Mouse (Mus musculus): ENCODE results near the gene Tor1aip2.

Tor1aip2 gene

DNA sequence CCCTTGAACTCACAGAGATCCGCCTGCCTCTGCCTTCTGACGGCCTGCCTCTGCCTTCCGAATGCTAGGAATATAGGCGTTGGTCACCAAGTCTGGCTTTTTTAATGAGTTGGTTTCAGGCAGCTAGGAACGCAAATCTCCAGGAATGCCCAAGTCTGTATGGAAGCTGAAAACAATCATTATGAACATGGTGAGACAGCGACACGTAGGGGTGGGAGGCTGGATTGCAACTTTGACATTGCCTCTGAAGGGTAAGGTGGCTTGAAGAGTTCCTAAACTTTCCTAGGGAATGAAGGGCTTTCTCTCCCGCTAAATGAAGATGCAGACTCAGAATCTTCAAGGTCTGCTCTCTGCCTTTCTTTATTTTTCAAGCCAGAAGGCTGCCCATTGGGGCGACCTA is 75.9 kb downstream of the Tor1aip2 start:
- DNase-seq (ENCODE audit: low spot score): no peak

DNA sequence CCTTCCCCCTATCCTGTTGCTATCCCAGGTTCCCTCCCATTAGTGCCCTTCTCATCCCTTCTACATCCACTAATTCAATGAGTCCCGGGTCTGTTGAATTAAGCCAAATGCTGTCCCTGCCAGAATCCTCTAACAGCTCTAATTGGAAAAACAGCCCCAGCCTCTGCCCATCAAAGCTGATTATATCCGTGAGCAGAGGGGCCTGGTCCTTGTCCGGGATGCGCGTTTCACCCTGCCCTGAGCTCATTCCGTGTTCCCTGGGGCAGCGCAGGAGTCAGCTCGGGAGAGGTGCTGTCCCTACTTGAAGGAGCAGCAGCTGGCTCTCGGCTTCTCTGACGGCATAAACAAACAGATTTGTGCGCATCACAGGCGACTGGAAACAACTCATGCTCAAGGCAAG is 76.5 kb downstream of the Tor1aip2 start:
- DNase-seq (ENCODE audit: low spot score): no peak

DNA sequence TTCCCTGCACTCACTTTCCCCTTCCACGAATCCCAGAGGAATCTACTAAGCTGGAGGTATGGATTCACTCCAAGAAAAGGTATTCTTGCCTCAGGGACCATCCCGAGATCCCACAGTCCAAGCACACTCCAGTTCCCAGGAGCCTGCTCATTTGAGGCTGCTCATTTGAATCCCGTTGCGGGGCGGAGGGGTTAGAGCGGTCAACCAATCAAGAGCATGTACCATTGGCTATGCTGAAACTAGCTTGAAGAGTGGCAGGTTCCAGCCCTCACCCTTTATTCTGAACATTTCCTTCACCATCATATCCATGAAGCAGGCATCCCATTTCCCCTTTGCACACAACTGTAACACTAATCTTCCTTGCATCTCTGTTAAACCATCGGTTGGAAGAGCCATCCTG is 76.9 kb downstream of the Tor1aip2 start:
- no peak for DNase-seq (ENCODE audit: low spot score)

DNA sequence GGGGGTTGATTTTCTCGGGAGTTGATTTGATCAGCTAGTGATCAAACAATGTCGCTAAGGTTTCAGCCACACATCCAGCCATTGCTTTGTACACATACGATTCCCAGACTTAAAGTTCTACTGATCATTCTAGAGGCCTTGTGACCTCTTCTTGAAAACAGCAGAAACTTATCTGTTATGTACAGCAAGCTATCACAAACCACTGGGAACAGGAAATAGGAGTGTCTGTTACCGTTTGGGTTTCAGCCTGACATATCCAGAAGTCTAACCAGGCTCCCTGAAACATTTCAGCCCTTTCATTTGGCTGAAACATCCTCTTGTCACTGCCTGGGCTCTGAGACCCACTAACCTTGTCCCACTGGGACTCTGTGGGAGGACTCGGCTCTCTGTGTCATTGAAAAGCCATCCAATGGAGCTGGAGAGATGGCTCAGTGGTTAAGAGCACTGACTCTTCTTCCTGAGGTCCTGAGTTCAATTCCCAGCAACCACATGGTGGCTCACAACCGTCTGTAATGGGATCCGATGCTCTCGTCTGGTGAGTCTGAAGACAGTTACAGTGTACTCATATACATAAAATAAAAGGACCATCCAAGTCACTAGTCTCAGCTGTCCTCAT is 78.8 kb downstream of the Tor1aip2 start:
- no peak for DNase-seq (ENCODE audit: low spot score)

DNA sequence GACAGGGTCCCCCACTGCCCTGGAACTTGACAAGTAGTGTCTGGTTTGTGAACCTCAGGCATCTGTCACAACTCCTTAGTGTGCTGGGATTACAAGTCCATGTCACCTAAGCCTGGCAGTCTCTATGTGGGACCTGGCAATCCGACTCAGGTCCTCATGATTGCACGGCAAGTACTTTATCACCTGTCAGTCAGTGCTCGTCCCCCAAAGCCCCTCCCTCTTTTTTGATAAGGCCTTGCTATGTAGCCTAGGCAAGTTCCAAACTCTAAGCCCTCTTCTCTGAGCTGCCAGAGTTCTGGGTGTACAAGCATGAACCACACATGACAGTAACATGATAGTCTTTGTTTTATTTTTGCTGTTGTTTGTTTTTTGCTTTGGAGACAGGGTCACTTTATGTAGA is 81.6 kb downstream of the Tor1aip2 start:
- DNase-seq (ENCODE audit: low spot score): no peak
